Mouse (Mus musculus) liver, postnatal 0 days (tissue): ENCODE measurements at regions not wholly inside any gene's neighbourhood (a gene's known extent, or its start where the extent isn't known, plus 50 kb on each side); places are given as distances from the start of the nearest gene placed in this dataset.

Experiments
- ATAC-seq: fragments of 200-750 bp; cut with Nextera tagmentation; 2 replicates; pipeline ENCODE4 v1.8.0; 2017; ENCODE audit warnings: mild to moderate bottlenecking, moderate library complexity
- DNase-seq: peaks from one replicate; pipeline ENCODE4 v3.0.0-alpha.2; 2016
- H3K27ac ChIP-seq: fragments of 300-500 bp; sonication (generic); 2 replicates; pipeline ENCODE4 v1.5.1; 2014; ENCODE audit warnings: antibody characterized with exemption, moderate library complexity, mild to moderate bottlenecking, low read depth
- H3K27me3 ChIP-seq: fragments of 300-500 bp; sonication (generic); 2 replicates; pipeline ENCODE4 v1.6.1; 2014; ENCODE audit warnings: low read length, control low read depth, mixed read lengths; ENCODE audit not compliant: insufficient read depth
- H3K36me3 ChIP-seq: fragments of 300-500 bp; sonication (generic); replicated peaks from 2 replicates; pipeline ENCODE4 v1.6.1; 2014; ENCODE audit warnings: mild to moderate bottlenecking, control low read depth, low read length, moderate library complexity, mixed read lengths; ENCODE audit not compliant: insufficient read depth
- H3K4me1 ChIP-seq: fragments of 300-500 bp; sonication (generic); 2 replicates; pipeline ENCODE4 v1.6.1; 2014; ENCODE audit warnings: antibody characterized with exemption, mild to moderate bottlenecking, control low read depth; ENCODE audit not compliant: insufficient read depth
- H3K4me2 ChIP-seq: fragments of 300-500 bp; sonication (generic); 2 replicates; pipeline ENCODE4 v1.6.1; 2014; ENCODE audit warnings: low read depth, mild to moderate bottlenecking, low read length, moderate library complexity, mixed read lengths
- H3K4me3 ChIP-seq: fragments of 300-500 bp; sonication (generic); 2 replicates; pipeline ENCODE4 v1.5.1; 2014; ENCODE audit warnings: low read depth, low read length
- H3K9ac ChIP-seq: fragments of 300-500 bp; sonication (generic); replicated peaks from 2 replicates; pipeline ENCODE4 v1.6.1; 2014; ENCODE audit warnings: mild to moderate bottlenecking, moderate library complexity
- H3K9me3 ChIP-seq: fragments of 300-500 bp; sonication (generic); 2 replicates; pipeline ENCODE4 v1.6.1; 2016; ENCODE audit warnings: mild to moderate bottlenecking, control low read depth, low read length, mixed read lengths
- CTCF ChIP-seq: sonication (generic); IDR thresholded peaks from 2 replicates; pipeline ENCODE4 v1.5.1; 2016; ENCODE audit warnings: antibody characterized with exemption, low read depth
- EP300 ChIP-seq: IDR thresholded peaks from 2 replicates; pipeline ENCODE4 v1.6.1; 2016; ENCODE audit warnings: antibody characterized with exemption, low read depth, mild to moderate bottlenecking
- WGBS: fragments of 180-500 bp; shearing (Covaris S2); extraction: QIAGEN DNeasy Blood & Tissue Kit; methylation state at CpG from one replicate; pipeline ENCODE4 v1.1.7; 2014; ENCODE audit not compliant: insufficient replicate concordance; 5-methylcytosine and 5-hydroxymethylcytosine counted together

- no peak overlapping the region for H3K4me2 ChIP-seq
- ATAC-seq (no peak), DNase-seq (no peak)
- no peaks in the 10 kb centered on the region for H3K36me3 ChIP-seq
- H3K27ac ChIP-seq: no peak overlapping the region
- no peak overlapping the region for H3K4me3 ChIP-seq
- TF ChIP-seq CTCF (no peak), EP300 (no peak)
- no peaks in the 10 kb centered on the region for H3K27me3 ChIP-seq
- H3K9ac ChIP-seq: no peak overlapping the region
- 82% methylated on average over 3 of the region's 3 CpGs for WGBS
- no peaks in the 10 kb centered on the region for H3K4me1 ChIP-seq
- no peaks in the 10 kb centered on the region for H3K9me3 ChIP-seq
Observed at GRCm38 (mm10) chr11:48568769-48569168, 231.4 kb upstream of the Rack1 start.

DNA sequence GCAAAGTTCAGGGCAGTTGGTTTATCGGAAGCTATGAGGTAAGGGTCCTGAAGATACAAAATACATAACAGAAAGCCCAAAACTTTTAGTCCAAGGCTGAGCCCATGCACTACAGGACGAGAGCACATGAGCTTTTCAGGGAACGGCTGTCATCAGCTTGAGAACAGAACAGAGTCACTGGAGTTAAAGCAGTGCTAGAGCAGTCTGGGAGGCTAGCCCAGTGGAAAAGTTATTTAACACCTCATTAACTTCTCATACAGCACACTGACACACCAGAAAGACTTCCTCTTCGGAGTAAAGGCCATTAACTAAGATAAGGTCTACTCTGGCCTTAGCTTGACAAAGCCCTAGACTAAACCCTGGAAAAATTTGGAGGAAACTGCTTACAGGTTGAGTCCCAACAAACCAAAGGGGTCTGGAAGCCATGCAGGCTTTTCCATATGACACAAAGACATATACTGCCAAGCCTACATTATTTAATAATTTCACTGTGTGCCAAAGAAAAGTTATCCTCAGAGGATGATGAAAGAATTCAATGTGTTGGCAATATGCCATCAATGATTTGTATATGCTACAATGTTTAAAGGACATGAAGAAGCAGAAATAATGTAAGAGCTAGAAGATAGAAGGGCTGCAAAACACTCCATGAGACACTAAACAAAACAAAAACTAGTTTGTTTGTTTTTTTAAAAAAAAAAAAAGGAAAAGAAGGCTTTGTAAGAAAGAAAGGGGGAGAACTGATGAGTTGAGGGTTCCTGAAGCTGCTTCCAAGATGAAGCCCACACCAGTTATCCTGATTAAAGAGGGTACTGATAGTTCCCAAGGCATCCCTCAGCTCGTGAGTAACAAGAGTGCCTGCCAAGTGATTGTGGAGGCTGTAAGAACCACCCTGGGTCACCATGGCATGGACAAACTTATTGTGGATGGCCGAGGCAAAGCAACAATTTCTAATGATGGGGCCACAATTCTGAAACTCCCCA lies 232.3 kb upstream of the Rack1 start:
- WGBS: 51% methylated on average over 6 of the region's 6 CpGs
- ATAC-seq: no peak
- Histone ChIP-seq H3K9ac (no peak overlapping the region), H3K4me1 (no peaks in the 10 kb centered on the region), H3K9me3 (no peaks in the 10 kb centered on the region), H3K4me3 (no peak overlapping the region), H3K27me3 (no peaks in the 10 kb centered on the region), H3K27ac (no peak overlapping the region), H3K4me2 (no peak overlapping the region), H3K36me3 (no peaks in the 10 kb centered on the region)
- no peak for DNase-seq
- TF ChIP-seq EP300: no peak
- TF ChIP-seq CTCF: no peak

DNA sequence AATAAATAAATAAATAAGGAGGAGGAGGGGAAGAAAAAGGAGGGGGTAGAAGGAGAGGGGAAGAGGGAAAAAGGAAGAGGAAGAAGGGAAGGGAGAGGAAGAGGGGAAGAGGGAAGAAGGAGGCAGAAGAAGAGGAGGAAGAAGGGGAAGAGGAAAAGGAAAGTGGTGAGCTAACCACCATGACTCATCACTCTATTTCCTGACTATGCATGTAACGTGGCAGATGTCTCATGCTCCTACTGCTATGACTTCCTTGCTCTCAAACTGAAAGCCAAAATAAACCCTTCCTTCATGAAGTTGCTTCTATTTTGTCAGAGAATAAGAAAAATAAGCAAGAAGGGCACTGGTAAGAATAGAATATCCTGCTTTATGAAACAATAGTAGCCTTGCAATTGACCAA lies 242.1 kb upstream of the Rack1 start:
- no peaks in the 10 kb centered on the region for H3K36me3 ChIP-seq
- H3K4me1 ChIP-seq: no peaks in the 10 kb centered on the region
- TF ChIP-seq EP300 (no peak), CTCF (no peak)
- ATAC-seq (no peak), DNase-seq (no peak)
- H3K4me2 ChIP-seq: no peak overlapping the region
- no peaks in the 10 kb centered on the region for H3K27me3 ChIP-seq
- no peak overlapping the region for H3K4me3 ChIP-seq
- H3K27ac ChIP-seq: no peak overlapping the region
- no peaks in the 10 kb centered on the region for H3K9me3 ChIP-seq
- 35% methylated on average over 1 of the region's 1 CpGs for WGBS
- no peak overlapping the region for H3K9ac ChIP-seq

DNA sequence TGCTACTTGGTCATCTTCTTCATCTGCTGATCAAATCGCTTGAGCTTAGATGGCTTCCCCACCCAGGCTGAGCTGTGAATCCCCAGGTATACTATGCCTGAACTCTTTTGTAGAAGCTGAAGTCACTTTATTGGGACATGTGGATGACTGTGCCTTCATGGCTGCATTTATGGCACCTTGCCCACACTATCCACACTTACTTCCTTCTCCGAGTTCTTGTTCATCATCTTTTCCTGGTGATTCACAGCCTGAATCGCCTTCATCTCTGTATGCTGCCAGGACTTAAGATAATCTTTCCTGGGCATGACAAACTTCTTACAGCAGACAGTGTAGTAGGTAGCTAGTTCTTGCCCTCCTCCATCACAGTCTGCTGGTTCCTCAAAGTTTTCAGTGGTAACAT lies 248.1 kb upstream of the Rack1 start:
- Histone ChIP-seq H3K27ac (no peak overlapping the region), H3K9me3 (no peaks in the 10 kb centered on the region), H3K4me2 (no peak overlapping the region), H3K4me1 (no peaks in the 10 kb centered on the region), H3K36me3 (no peaks in the 10 kb centered on the region), H3K27me3 (no peaks in the 10 kb centered on the region), H3K4me3 (no peak overlapping the region), H3K9ac (no peak overlapping the region)
- TF ChIP-seq CTCF (no peak), EP300 (no peak)
- 72% methylated on average over 3 of the region's 3 CpGs for WGBS
- ATAC-seq: no peak
- no peak for DNase-seq

DNA sequence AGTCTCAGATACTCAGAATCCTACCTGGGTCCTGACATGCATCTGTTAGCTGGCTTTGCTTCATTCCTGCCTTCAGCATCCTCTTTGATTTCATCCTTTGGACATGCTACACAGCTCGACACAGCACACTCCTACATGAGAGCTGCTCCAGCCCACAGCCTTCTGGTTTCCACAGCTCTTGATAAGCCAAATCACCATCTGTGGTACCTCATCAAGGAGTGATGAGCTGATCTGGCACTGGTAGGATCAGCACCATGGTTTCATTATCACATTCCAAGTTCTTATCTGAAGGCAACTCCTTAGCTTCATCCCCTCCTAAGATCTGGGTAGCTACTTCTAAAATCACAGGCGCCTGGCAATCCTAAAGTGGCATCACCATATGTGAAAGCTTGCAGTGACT lies 248.9 kb upstream of the Rack1 start:
- Histone ChIP-seq H3K27me3 (no peaks in the 10 kb centered on the region), H3K9me3 (no peaks in the 10 kb centered on the region), H3K4me3 (no peak overlapping the region), H3K36me3 (no peaks in the 10 kb centered on the region), H3K27ac (no peak overlapping the region), H3K4me1 (no peaks in the 10 kb centered on the region), H3K4me2 (no peak overlapping the region), H3K9ac (no peak overlapping the region)
- no peak for DNase-seq
- no peak for ATAC-seq
- 62% methylated on average over 2 of the region's 2 CpGs for WGBS
- no peak for TF ChIP-seq CTCF
- TF ChIP-seq EP300: no peak

GRCm38 (mm10) chr11:48526316-48526715 lies 273.8 kb upstream of the Rack1 start:
- 62% methylated on average over 3 of the region's 3 CpGs for WGBS
- DNase-seq (no peak), ATAC-seq (no peak)
- Histone ChIP-seq H3K27me3 (no peaks in the 10 kb centered on the region), H3K4me2 (no peak overlapping the region), H3K9me3 (no peaks in the 10 kb centered on the region), H3K9ac (no peak overlapping the region), H3K4me3 (no peak overlapping the region), H3K4me1 (no peaks in the 10 kb centered on the region), H3K27ac (no peak overlapping the region), H3K36me3 (no peaks in the 10 kb centered on the region)
- no peak for TF ChIP-seq EP300
- TF ChIP-seq CTCF: no peak
